Mouse (Mus musculus) lung, embryonic 16.5 days (tissue): ENCODE data around the gene Ublcp1. TPM values are rescaled to one million over a fixed set of nuclear protein-coding genes. Genes with fewer than 3 reads are reported as not detected.

Source experiments
- ATAC-seq: fragments of 200-750 bp; cut with Nextera tagmentation; 2 replicates; pipeline ENCODE4 v1.8.0; 2017; ENCODE audit warnings: low read depth, mild to moderate bottlenecking, moderate library complexity
- H3K27ac ChIP-seq: fragments of 300-500 bp; sonication (generic); 2 replicates; pipeline ENCODE4 v1.5.1; 2014; ENCODE audit warnings: mild to moderate bottlenecking, control low read depth, low read length
- H3K27me3 ChIP-seq: fragments of 300-500 bp; sonication (generic); 2 replicates; pipeline ENCODE4 v1.6.1; 2014; ENCODE audit warnings: low read depth, low read length, mixed read lengths; ENCODE audit not compliant: control insufficient read depth, insufficient read depth
- H3K36me3 ChIP-seq: fragments of 300-500 bp; sonication (generic); 2 replicates; pipeline ENCODE4 v1.6.1; 2014; ENCODE audit warnings: low read length; ENCODE audit not compliant: control insufficient read depth, insufficient read depth
- H3K4me1 ChIP-seq: fragments of 300-500 bp; sonication (generic); replicated peaks from 2 replicates; pipeline ENCODE4 v1.6.1; 2014; ENCODE audit warnings: low read length, mixed read lengths; ENCODE audit not compliant: control insufficient read depth, insufficient read depth
- H3K4me2 ChIP-seq: fragments of 300-500 bp; sonication (generic); 2 replicates; pipeline ENCODE4 v1.6.1; 2014; ENCODE audit warnings: low read depth, low read length, control low read depth
- H3K4me3 ChIP-seq: fragments of 300-500 bp; sonication (generic); 2 replicates; pipeline ENCODE4 v1.5.1; 2014; ENCODE audit warnings: mild to moderate bottlenecking, low read length, control low read depth
- H3K9ac ChIP-seq: fragments of 300-500 bp; sonication (generic); 2 replicates; pipeline ENCODE4 v1.6.1; 2014; ENCODE audit warnings: low read length, control low read depth
- H3K9me3 ChIP-seq: fragments of 300-500 bp; sonication (generic); 2 replicates; pipeline ENCODE4 v1.6.1; 2016; ENCODE audit warnings: low read length; ENCODE audit not compliant: control insufficient read depth
- WGBS: fragments of 180-500 bp; shearing (Covaris S2); extraction: QIAGEN DNeasy Blood & Tissue Kit; methylation state at CpG from one replicate; pipeline ENCODE4 v1.1.7; 2014; 5-methylcytosine and 5-hydroxymethylcytosine counted together
- polyA plus RNA-seq: library from polyadenylated mRNA; unstranded; fragments of >200 nt; fragmentation: Nextera tagmentation; extraction: Ambion mirVana; gene quantifications from 2 replicates; pipeline ENCODE4 v1.2.1, GENCODE M21; 2015

Gene Ublcp1
- polyA plus RNA-seq, 1 experiment from 2014 or later: 56.2 TPM

GRCm38 (mm10) chr11:44430036-44430435, 40.3 kb downstream of the Ublcp1 start:
- WGBS: 84% methylated on average over 3 of the region's 3 CpGs
- H3K4me2 ChIP-seq: no peak overlapping the region
- H3K4me1 ChIP-seq: no peaks in the 10 kb centered on the region
- H3K4me3 ChIP-seq: no peak overlapping the region
- no peak overlapping the region for H3K27ac ChIP-seq
- H3K9me3 ChIP-seq: no peaks in the 10 kb centered on the region
- H3K27me3 ChIP-seq: no peaks in the 10 kb centered on the region
- H3K36me3 ChIP-seq: no peaks in the 10 kb centered on the region
- no peak overlapping the region for H3K9ac ChIP-seq
- ATAC-seq: no peak

DNA sequence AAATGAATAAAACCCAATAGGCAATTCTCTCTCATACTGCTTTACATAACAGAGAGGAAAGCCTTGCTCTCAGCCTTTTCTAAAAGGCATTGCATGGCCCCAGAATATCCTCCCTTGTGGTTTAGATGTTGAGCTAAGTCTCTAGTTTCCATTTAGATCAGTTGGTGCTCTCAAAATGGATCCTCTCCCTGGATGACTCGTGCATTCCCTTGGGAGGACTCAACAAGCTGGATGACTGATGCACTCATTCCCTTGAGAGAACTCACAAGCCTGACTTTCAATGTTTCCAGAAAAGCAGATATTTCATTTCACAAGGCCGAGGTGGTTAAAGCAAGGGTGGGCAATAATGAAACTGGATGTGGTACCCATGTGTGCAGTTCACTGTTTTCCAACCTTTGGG, 42.3 kb downstream of the Ublcp1 start:
- WGBS: 80% methylated on average over 2 of the region's 2 CpGs
- Histone ChIP-seq H3K4me2 (no peak overlapping the region), H3K27me3 (no peaks in the 10 kb centered on the region), H3K27ac (no peak overlapping the region), H3K4me3 (no peak overlapping the region), H3K4me1 (no peaks in the 10 kb centered on the region), H3K9me3 (no peaks in the 10 kb centered on the region), H3K9ac (no peak overlapping the region), H3K36me3 (no peaks in the 10 kb centered on the region)
- ATAC-seq: no peak

DNA sequence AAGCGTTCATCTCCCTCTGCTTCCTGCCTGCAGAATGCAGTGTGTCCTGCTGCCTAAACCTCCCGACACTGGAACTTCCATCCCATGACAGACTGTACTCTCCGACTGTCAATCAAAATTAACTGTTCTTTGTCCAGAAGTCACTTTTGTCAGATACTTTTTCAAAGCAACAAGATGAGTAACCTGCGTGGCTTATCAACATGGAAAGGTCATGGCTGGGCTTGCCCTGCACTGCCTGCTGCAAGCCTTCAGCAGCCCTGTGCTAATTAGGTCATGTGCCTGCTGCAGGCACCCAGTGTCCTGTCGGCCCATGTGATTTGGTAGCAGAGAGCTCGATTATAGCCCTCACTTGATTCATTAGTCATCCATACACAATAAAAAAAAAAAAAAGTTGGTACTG, 44.7 kb downstream of the Ublcp1 start:
- Histone ChIP-seq H3K27ac (no peak overlapping the region), H3K9me3 (no peaks in the 10 kb centered on the region), H3K27me3 (no peaks in the 10 kb centered on the region), H3K4me1 (no peaks in the 10 kb centered on the region), H3K9ac (no peak overlapping the region), H3K36me3 (no peaks in the 10 kb centered on the region), H3K4me2 (no peak overlapping the region), H3K4me3 (no peak overlapping the region)
- WGBS: 63% methylated on average over 6 of the region's 6 CpGs
- ATAC-seq: no peak

- Histone ChIP-seq H3K4me1 (no peaks in the 10 kb centered on the region), H3K27ac (no peak overlapping the region), H3K4me3 (no peak overlapping the region), H3K27me3 (no peaks in the 10 kb centered on the region), H3K9me3 (no peaks in the 10 kb centered on the region), H3K36me3 (no peaks in the 10 kb centered on the region), H3K9ac (no peak overlapping the region), H3K4me2 (no peak overlapping the region)
- ATAC-seq: no peak
- 81% methylated on average over 8 of the region's 8 CpGs for WGBS
These were observed 45.3 kb downstream of the Ublcp1 start for GRCm38 (mm10) chr11:44425006-44425405.

GRCm38 (mm10) chr11:44423955-44424354, 46.3 kb downstream of the Ublcp1 start:
- Histone ChIP-seq H3K27me3 (no peaks in the 10 kb centered on the region), H3K9ac (no peak overlapping the region), H3K4me2 (no peak overlapping the region), H3K36me3 (no peaks in the 10 kb centered on the region), H3K4me3 (no peak overlapping the region), H3K9me3 (no peaks in the 10 kb centered on the region), H3K4me1 (no peaks in the 10 kb centered on the region), H3K27ac (no peak overlapping the region)
- WGBS: 76% methylated on average over 5 of the region's 5 CpGs
- ATAC-seq: no peak

- Histone ChIP-seq H3K9me3 (no peaks in the 10 kb centered on the region), H3K4me1 (no peaks in the 10 kb centered on the region), H3K36me3 (no peaks in the 10 kb centered on the region), H3K9ac (no peak overlapping the region), H3K27ac (no peak overlapping the region), H3K4me3 (no peak overlapping the region), H3K27me3 (no peaks in the 10 kb centered on the region), H3K4me2 (no peak overlapping the region)
- no peak for ATAC-seq
- 31% methylated on average over 6 of the region's 6 CpGs for WGBS
These were observed 47.0 kb downstream of the Ublcp1 start for GRCm38 (mm10) chr11:44423261-44423660.

DNA sequence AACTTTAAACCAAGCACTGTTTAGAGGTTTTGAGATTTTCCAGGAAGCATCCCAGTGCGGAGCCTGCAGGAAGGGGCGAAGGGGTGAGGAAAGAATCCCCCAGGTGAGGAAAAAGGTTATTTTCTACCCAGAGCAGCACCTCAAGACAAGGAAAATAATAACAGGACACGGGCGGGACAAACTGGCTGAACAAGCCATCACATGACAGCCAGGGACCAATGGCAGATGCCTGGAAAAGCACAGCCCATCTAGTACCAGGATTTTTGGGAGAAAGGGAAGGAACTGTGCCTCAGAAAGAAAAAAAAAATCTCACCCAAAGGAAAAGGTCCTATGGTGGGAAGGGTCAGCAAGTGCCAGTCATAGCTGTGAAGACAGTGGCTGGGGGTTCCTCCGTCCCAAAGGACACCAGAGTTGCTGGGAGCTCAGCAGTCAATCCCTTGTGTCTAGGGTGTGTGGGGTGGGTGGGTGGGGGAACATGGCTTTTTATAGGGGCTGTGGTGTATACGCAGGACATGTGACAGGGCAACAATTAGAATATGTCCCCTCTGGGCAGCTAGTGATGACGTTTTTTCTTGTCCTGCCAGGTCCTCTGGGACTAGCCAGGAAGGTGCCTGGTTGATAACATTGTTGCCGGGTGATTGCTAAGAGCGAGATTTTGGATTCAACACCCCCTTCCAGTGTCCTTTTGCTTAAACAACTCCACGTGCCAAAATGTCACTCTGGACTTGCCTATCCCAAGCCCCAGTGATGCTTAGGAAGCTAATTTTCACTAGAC, 47.8 kb downstream of the Ublcp1 start:
- H3K4me2 ChIP-seq: no peak overlapping the region

GRCm38 (mm10) chr11:44417403-44417802, 52.9 kb downstream of the Ublcp1 start:
- 40% methylated on average over 1 of the region's 1 CpGs for WGBS
- no peaks in the 10 kb centered on the region for H3K27me3 ChIP-seq
- H3K4me2 ChIP-seq: no peak overlapping the region
- no peak overlapping the region for H3K27ac ChIP-seq
- no peak for ATAC-seq
- H3K9ac ChIP-seq: no peak overlapping the region
- H3K36me3 ChIP-seq: no peaks in the 10 kb centered on the region
- no peaks in the 10 kb centered on the region for H3K4me1 ChIP-seq
- no peak overlapping the region for H3K4me3 ChIP-seq
- no peaks in the 10 kb centered on the region for H3K9me3 ChIP-seq

More for the DNA sequence above, 47.8 kb downstream of the Ublcp1 start:
- no peak overlapping the region for H3K9ac ChIP-seq
- no peaks in the 10 kb centered on the region for H3K4me1 ChIP-seq
- 54% methylated on average over 10 of the region's 10 CpGs for WGBS
- H3K4me3 ChIP-seq: no peak overlapping the region
- H3K9me3 ChIP-seq: no peaks in the 10 kb centered on the region
- no peak overlapping the region for H3K27ac ChIP-seq
- H3K27me3 ChIP-seq: no peaks in the 10 kb centered on the region
- ATAC-seq: no peak
- H3K36me3 ChIP-seq: no peaks in the 10 kb centered on the region

DNA sequence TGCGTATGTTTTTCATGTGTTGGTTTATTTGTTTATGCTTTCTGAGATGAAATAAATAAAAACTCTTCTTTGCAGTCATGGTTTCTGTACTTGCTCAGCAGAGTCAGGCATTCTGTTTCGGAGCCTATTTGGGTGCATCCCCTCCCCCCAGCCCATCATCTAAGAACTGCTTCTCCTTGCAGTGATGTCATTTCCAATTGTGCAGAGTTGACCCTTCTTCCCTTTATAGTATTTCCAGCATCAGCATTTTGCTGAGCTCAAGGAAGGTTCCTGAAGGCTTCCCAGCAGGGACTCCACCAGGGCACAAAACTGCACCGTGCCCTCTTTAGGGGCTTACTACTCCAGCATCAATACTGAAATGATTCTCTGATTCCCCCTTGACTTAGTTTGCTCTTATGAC, 55.7 kb downstream of the Ublcp1 start:
- H3K4me3 ChIP-seq: no peak overlapping the region
- no peaks in the 10 kb centered on the region for H3K36me3 ChIP-seq
- no peak overlapping the region for H3K27ac ChIP-seq
- H3K27me3 ChIP-seq: no peaks in the 10 kb centered on the region
- no peaks in the 10 kb centered on the region for H3K4me1 ChIP-seq
- H3K9ac ChIP-seq: no peak overlapping the region
- H3K9me3 ChIP-seq: no peaks in the 10 kb centered on the region
- no peak overlapping the region for H3K4me2 ChIP-seq
- 86% methylated on average over 3 of the region's 3 CpGs for WGBS
- ATAC-seq: no peak
